ENCODE assay signal across 1 mouse cellular context in the genomic region with DNA sequence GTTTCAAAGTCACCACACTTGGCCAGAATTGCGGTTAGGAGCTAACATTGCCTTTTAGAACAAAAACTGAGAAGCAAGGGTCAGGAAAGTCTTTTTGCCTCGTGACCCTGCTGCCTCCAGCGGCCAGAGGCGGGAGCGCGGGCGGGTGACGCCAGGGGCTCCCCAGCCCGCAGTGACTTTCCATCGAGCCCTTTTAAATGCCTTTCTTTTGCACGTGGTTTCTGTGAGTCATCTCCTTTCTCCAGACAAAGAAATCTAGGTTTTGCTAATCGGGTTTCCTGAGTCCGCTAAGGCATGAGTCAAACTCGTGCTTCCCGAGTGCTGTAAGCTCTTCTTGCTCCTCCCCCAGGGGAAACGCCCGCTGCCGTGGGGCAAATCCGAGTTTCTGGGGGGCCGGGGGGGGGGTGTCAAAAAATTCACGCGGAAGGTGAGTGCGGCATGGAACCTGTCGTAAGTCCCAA.
TF ChIP-seq lines count a peak whose summit lies in the region.

No protein-coding gene starts in this region.

TF ChIP-seq in MEL, 35 proteins besides CTCF, POLR2A, EP300 and RAD21 (continued from another document):
- TF ChIP-seq UBTF (IDR thresholded peaks at IDR 0.05; ENCODE audit: borderline replicate concordance, insufficient read depth, low read depth, low read length) (no peak), ZKSCAN1 (IDR thresholded peaks at IDR 0.05; ENCODE audit: low read depth, low read length) (no peak), ZC3H11A (IDR thresholded peaks at IDR 0.05; ENCODE audit: low read depth, low read length) (no peak)
